Mouse (Mus musculus): ENCODE results near the gene Gm49380. TPM values are rescaled to one million over a fixed set of nuclear protein-coding genes. Genes with fewer than 3 reads are reported as not detected.

The Gm49380 gene
- polyA plus RNA-seq, 1 experiment from 2014 or later, result 0.21 TPM

DNA sequence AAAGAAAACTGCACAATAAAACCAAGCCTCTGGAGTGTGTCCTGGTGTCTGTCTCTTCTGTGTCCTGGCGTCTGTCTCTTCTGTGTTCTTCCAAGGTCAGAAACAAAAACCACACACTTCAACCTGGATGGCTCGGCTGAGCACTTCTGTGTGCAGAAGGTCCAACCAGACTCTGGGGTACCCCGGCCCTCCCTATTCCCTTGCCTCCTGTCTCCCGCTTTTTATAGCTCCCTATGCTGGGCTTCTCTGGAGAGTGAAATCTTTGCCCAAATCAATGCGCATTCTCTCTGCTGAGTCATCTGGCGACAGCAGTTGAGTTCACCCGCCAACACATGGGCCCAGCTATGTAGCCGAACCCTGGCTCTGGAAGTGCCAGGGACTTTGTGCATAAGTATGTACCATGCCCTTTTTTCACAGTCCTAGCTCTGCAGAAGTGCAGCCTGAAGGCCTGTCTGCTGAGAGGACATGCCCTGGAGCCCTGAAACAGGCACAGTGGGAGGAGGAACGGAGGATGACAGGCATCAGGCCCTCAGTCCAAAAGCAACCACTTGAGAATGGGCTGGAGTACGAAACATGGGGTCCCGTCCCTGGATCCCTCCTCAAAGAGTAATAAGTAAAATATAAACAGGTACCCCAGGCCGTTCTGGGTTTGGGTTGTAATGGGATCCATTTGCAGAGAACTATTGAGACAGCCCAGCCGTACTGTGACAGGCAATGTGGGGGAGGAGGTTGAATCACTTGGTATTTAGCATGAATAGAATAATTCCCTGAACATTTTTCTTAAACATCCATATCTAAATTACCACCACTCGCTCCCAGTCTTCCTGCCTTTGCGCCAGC lies 64.5 kb downstream of the Gm49380 start:
- 63% methylated on average over 15 of the region's 15 CpGs for whole genome bisulfite sequencing

GRCm38 (mm10) chr9:44047571-44048490 lies 65.5 kb downstream of the Gm49380 start:
- Histone ChIP-seq H3K4me2 (ENCODE audit: low read depth, low read length) (no peak overlapping the region), H3K36me3 (ENCODE audit: control insufficient read depth, insufficient read depth, low read length) (no peaks in the 10 kb centered on the region), H3K27ac (ENCODE audit: low read length) (no peak overlapping the region), H3K27me3 (ENCODE audit: control insufficient read depth, insufficient read depth, low read length) (peaks cover 22% of the 10 kb centered on the region), H3K4me3 (replicated peaks; ENCODE audit: low read length) (no peak overlapping the region), H3K4me1 (ENCODE audit: control insufficient read depth, insufficient read depth, low read length) (peaks cover 8% of the 10 kb centered on the region; the same call in 1 of the 2 replicates), H3K9ac (ENCODE audit: low read length) (no peak overlapping the region), H3K9me3 (replicated peaks; ENCODE audit: control insufficient read depth, low read length) (no peaks in the 10 kb centered on the region)
- WGBS, result 74% methylated on average over 14 of the region's 14 CpGs
- ATAC-seq (ENCODE audit: insufficient read depth, low FRiP score), result no peak

More for the DNA sequence above, 64.5 kb downstream of the Gm49380 start:
- Histone ChIP-seq H3K4me3 (replicated peaks; ENCODE audit: low read length) (no peak overlapping the region), H3K9ac (ENCODE audit: low read length) (no peak overlapping the region), H3K27me3 (ENCODE audit: control insufficient read depth, insufficient read depth, low read length) (peaks cover 13% of the 10 kb centered on the region), H3K36me3 (ENCODE audit: control insufficient read depth, insufficient read depth, low read length) (no peaks in the 10 kb centered on the region), H3K9me3 (replicated peaks; ENCODE audit: control insufficient read depth, low read length) (no peaks in the 10 kb centered on the region), H3K27ac (ENCODE audit: low read length) (no peak overlapping the region), H3K4me2 (ENCODE audit: low read depth, low read length) (no peak overlapping the region), H3K4me1 (ENCODE audit: control insufficient read depth, insufficient read depth, low read length) (peaks cover 5% of the 10 kb centered on the region; the same call in 1 of the 2 replicates)
- ATAC-seq (ENCODE audit: insufficient read depth, low FRiP score), result no peak

GRCm38 (mm10) chr9:44047071-44047470 lies 66.2 kb downstream of the Gm49380 start:
- no peak for ATAC-seq (ENCODE audit: insufficient read depth, low FRiP score)
- no peak overlapping the region for H3K4me2 ChIP-seq (ENCODE audit: low read depth, low read length)
- WGBS, result 51% methylated on average over 6 of the region's 6 CpGs
- H3K9ac ChIP-seq (ENCODE audit: low read length), result no peak overlapping the region
- no peak overlapping the region for H3K27ac ChIP-seq (ENCODE audit: low read length)
- no peak overlapping the region for H3K4me3 ChIP-seq (replicated peaks; ENCODE audit: low read length)
- H3K4me1 ChIP-seq (ENCODE audit: control insufficient read depth, insufficient read depth, low read length), result peaks cover 8% of the 10 kb centered on the region; the same call in 1 of the 2 replicates
- peaks cover 23% of the 10 kb centered on the region for H3K27me3 ChIP-seq (ENCODE audit: control insufficient read depth, insufficient read depth, low read length)
- H3K36me3 ChIP-seq (ENCODE audit: control insufficient read depth, insufficient read depth, low read length), result no peaks in the 10 kb centered on the region
- H3K9me3 ChIP-seq (replicated peaks; ENCODE audit: control insufficient read depth, low read length), result no peaks in the 10 kb centered on the region

DNA sequence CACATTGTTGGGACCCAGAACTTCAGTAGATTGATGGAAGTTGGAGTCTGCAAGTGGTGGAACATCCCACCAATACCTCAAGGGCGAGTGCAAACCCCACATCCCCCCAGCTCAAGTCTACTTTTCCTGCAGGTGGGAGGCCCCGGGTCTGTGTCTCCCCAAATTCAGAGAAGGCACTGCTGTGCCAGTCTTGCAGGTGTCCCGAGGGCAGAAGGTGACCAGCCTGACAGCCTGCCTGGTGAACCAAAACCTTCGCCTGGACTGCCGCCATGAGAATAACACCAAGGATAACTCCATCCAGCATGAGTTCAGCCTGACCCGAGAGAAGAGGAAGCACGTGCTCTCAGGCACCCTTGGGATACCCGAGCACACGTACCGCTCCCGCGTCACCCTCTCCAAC lies 66.9 kb downstream of the Gm49380 start:
- Histone ChIP-seq H3K27ac (ENCODE audit: low read length) (no peak overlapping the region), H3K27me3 (ENCODE audit: control insufficient read depth, insufficient read depth, low read length) (peaks cover 29% of the 10 kb centered on the region), H3K9ac (ENCODE audit: low read length) (no peak overlapping the region), H3K4me2 (ENCODE audit: low read depth, low read length) (no peak overlapping the region), H3K4me1 (ENCODE audit: control insufficient read depth, insufficient read depth, low read length) (peaks cover 8% of the 10 kb centered on the region; the same call in 1 of the 2 replicates), H3K9me3 (replicated peaks; ENCODE audit: control insufficient read depth, low read length) (no peaks in the 10 kb centered on the region), H3K36me3 (ENCODE audit: control insufficient read depth, insufficient read depth, low read length) (no peaks in the 10 kb centered on the region), H3K4me3 (replicated peaks; ENCODE audit: low read length) (no peak overlapping the region)
- ATAC-seq (ENCODE audit: insufficient read depth, low FRiP score), result no peak
- WGBS, result 81% methylated on average over 12 of the region's 12 CpGs

GRCm38 (mm10) chr9:44045884-44046272 lies 67.4 kb downstream of the Gm49380 start:
- H3K27ac ChIP-seq (ENCODE audit: low read length), result no peak overlapping the region
- H3K36me3 ChIP-seq (ENCODE audit: control insufficient read depth, insufficient read depth, low read length), result no peaks in the 10 kb centered on the region
- 80% methylated on average over 5 of the region's 5 CpGs for WGBS

GRCm38 (mm10) chr9:44045158-44045883 lies 68.0 kb downstream of the Gm49380 start:
- no peak overlapping the region for H3K4me3 ChIP-seq (replicated peaks; ENCODE audit: low read length)
- H3K27ac ChIP-seq (ENCODE audit: low read length), result no peak overlapping the region
- no peak for ATAC-seq (ENCODE audit: insufficient read depth, low FRiP score)
- WGBS, result 62% methylated on average over 3 of the region's 3 CpGs
- no peaks in the 10 kb centered on the region for H3K36me3 ChIP-seq (ENCODE audit: control insufficient read depth, insufficient read depth, low read length)
- peaks cover 8% of the 10 kb centered on the region; the same call in 1 of the 2 replicates for H3K4me1 ChIP-seq (ENCODE audit: control insufficient read depth, insufficient read depth, low read length)
- H3K27me3 ChIP-seq (ENCODE audit: control insufficient read depth, insufficient read depth, low read length), result peaks cover 29% of the 10 kb centered on the region
- no peak overlapping the region for H3K9ac ChIP-seq (ENCODE audit: low read length)
- H3K4me2 ChIP-seq (ENCODE audit: low read depth, low read length), result no peak overlapping the region
- H3K9me3 ChIP-seq (replicated peaks; ENCODE audit: control insufficient read depth, low read length), result no peaks in the 10 kb centered on the region

More at GRCm38 (mm10) chr9:44045884-44046272, 67.4 kb downstream of the Gm49380 start:
- H3K9me3 ChIP-seq (replicated peaks; ENCODE audit: control insufficient read depth, low read length), result no peaks in the 10 kb centered on the region
- no peak overlapping the region for H3K4me2 ChIP-seq (ENCODE audit: low read depth, low read length)
- no peak overlapping the region for H3K4me3 ChIP-seq (replicated peaks; ENCODE audit: low read length)
- no peak for ATAC-seq (ENCODE audit: insufficient read depth, low FRiP score)
- H3K9ac ChIP-seq (ENCODE audit: low read length), result no peak overlapping the region
- H3K4me1 ChIP-seq (ENCODE audit: control insufficient read depth, insufficient read depth, low read length), result peaks cover 8% of the 10 kb centered on the region; the same call in 1 of the 2 replicates
- H3K27me3 ChIP-seq (ENCODE audit: control insufficient read depth, insufficient read depth, low read length), result peaks cover 29% of the 10 kb centered on the region

- Histone ChIP-seq H3K27me3 (ENCODE audit: control insufficient read depth, insufficient read depth, low read length) (peaks cover 29% of the 10 kb centered on the region), H3K4me3 (replicated peaks; ENCODE audit: low read length) (no peak overlapping the region; the same call in 1 of the 2 replicates), H3K9me3 (replicated peaks; ENCODE audit: control insufficient read depth, low read length) (no peaks in the 10 kb centered on the region), H3K4me2 (ENCODE audit: low read depth, low read length) (no peak overlapping the region), H3K36me3 (ENCODE audit: control insufficient read depth, insufficient read depth, low read length) (no peaks in the 10 kb centered on the region), H3K9ac (ENCODE audit: low read length) (no peak overlapping the region), H3K27ac (ENCODE audit: low read length) (no peak overlapping the region), H3K4me1 (ENCODE audit: control insufficient read depth, insufficient read depth, low read length) (peaks cover 8% of the 10 kb centered on the region; the same call in 1 of the 2 replicates)
- WGBS, result 43% methylated on average over 14 of the region's 14 CpGs
- ATAC-seq (ENCODE audit: insufficient read depth, low FRiP score), result no peak
Observed at GRCm38 (mm10) chr9:44044426-44045157, 68.7 kb downstream of the Gm49380 start.

Data from stomach, embryonic 16.5 days (tissue).